Mouse (Mus musculus) Muller cell, postnatal 12 days (primary cell): ENCODE measurements around the gene Bbs9.
A peak's percentile ranks its signal among the peaks of the same experiment; 100 is the strongest.

Source experiments
- DNase-seq: peaks from one replicate; pipeline ENCODE4 v3.0.0-alpha.2; 2015; ENCODE audit errors: inconsistent ontology term

Bbs9 gene

DNA sequence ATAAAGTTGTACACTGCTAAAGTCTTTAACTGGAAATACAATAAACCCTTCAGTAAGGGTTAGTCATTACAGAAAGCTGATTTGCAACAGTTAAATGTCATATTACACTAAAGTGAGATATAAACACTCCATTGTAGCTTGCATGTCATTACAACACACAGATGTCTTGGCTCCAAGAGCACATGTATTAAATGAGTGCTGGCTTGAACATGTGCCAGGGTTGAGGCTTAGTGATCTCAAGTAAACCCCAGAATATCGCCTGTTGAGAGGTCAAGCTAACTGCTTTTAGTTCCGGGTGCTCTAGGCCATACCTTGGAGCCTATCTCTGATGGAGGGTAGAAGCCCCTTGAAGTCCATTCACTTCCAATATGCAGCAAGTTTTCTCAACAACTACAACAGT, 273.1 kb downstream of the Bbs9 start:
- DNase-seq = no peak

DNA sequence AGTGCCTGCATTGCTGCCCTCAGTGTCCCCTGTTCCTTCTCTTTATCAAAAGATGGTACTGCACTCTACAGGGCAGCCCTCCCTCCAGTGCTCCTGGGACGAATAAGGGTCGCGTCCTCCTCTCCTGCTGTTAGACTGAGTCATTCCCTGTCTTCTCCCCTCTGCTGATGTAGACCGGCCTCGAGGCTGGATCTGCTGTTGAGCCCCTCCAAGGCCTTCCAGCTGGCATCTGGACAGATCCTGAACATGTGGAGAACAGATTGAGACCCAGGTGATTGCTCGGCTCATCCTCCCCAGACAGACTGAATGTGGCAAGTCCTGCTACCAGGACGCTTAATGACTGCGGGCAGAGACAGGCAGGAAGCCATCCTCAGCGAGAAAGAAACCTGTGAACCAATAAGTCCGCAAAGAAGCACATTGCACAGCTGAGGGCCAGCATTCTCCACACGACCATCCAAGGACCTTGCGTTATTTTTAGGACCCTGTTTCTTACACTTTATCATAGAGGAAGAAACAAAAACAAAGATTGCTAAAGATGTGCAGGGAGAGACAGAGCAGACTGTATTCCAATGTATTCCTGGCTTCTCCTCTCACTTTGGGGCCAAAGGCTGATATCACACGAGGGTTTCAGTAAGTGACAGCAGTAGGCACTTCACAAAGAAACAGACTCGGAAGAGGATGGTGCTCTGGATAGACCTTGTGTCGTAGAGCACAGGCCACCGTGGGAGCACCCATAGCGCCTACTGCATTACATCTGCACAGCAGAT, 275.4 kb downstream of the Bbs9 start:
- no peak for DNase-seq

DNA sequence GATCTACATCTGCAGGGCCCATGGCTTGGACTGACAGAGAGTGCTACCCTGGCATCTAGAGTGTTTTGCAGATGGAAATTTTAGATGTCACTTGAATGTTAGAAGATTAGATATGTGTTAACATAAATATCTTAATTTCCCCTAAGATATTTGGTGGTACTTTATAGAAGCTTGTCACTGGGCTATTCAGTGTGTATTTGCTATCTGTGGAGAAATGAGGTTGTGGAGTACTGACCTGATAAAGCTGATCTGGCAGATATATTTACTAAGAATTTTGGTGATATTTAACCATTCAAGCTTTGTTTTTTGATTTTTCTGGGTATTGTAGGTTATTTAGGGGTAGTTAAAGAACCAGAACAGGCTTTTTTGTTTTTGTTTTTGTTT, 276.0 kb downstream of the Bbs9 start:
- no peak for DNase-seq

DNA sequence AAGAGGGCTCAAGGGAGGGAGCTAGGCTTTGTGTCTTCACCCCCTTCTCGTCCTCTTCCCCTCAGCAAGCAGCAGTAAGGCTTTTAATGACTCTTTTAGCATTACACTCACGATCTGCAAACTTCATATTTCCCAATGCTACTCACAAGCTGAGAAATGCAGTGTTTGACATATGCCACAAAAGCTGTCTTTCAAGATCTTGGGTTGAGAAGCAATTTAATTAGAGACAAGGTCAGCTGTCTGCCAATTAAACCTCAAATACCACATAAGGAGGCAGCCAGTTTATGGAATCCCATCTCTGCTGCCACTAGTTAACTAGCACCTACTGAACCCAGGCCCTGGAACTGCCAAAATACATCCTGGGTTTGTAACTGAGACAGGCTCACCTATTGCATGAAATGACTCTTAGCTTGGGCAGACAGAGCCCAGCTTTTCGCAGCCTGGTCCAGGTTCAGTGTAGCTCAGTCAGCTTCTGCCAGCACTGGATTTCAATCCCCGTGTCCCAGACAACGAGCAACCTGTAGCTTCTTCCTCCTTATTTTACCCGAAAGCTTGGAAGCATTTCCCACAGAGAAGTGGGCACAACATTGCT, 278.7 kb downstream of the Bbs9 start:
- DNase-seq = peak; percentile 57

DNA sequence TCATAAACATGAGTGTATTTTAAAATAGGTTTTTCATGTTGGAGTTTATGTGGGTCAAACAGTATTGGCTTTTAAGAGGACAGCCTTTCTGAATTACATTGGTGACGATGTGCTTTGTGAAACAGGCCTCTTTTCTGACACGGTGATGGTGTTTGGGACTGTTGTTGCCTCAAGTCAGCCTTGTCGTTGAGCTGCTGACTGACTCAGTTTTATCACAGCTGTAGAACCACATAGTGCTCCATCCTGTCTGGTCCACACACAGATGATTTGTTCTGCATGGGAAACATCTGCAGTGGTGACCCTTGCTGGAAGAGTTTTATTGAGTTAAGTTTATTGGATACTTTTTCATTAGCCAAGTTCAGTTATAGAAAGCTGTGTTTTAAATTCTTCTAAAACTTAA, 283.0 kb downstream of the Bbs9 start:
- no peak for DNase-seq

DNA sequence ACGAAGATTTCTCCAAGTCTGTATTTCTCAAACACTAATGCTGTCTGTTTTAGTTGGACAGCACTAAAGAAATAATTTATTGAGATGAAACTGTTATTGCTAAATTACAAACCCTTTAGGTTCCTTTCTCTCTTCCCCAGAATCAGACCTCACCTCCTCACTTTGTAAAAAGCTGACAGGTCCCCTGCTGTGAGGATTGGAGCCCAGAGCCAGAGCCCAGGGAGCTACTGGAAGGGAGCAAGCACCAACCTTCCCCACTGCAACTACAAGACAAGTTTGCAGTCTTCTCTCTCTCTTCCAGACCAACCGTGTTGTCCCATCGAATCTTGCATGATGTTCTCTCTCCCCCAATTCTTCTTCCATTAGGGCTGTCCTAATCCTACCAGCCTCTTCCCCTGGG, 283.7 kb downstream of the Bbs9 start:
- no peak for DNase-seq

DNA sequence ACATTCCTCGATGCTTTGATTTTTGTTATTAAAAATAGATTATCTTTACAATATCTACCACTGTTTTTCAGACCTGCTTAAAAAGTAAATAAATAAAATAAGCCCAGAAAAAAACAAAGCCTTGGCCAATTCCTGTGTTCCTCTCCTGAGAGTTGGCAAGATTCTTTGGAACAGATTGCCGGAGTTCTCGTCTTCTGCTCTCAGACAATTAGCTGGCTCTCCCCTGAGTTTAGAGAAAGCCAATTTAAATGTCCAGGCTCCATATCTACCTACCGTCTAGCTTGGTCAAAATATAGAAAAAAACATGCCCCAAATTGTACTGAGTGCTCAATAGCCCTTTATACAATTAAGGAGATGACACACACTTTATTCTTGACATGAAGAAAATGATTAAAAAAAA, 284.9 kb downstream of the Bbs9 start:
- no peak for DNase-seq

DNA sequence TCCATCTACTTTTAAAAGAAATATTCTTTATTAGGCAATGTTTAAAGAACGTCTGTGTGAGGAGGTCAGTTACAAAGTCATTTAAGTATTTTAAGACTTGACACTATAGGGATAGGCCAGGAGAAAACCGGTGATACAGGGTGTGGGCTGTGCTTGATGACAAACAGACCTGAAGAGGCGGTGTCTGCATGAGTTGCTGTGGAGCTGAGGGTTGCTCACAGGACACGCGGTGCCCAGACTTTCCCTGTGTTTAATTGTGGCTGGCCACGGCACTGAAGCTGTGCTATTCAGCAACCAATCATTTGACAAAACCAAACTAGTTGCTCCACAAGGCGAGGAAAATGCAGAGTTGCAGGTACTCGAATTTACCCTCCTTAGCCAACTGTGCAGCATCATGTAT, 286.0 kb downstream of the Bbs9 start:
- no peak for DNase-seq

DNA sequence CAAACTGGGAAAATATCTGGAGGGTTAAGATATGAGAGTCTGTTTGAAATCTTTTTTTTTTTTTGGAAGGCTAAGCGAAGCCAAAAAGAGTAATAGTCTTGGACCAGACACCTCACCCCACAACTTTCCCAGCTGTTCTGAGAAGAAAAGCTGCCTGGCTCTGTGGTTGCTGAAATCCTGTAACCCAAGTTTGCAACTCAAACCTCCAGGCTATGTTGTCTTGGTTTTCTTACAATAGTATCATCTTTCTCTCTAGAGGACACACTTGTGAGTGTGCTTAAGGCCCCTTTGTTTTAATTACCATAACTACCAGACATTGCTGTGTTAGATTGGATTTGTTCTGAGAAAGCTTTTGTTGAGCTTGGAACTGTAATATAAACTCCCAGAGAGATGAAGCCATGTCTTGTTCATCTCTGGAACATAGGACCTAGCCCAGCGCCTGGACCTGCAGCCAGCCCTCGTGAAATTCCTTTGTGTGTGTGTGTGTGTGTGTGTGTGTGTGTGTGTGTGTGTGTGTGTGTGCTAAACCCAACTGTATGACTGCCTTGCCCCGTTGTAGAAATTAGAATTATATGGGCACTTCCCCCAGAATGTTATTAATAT, 290.2 kb downstream of the Bbs9 start:
- no peak for DNase-seq

DNA sequence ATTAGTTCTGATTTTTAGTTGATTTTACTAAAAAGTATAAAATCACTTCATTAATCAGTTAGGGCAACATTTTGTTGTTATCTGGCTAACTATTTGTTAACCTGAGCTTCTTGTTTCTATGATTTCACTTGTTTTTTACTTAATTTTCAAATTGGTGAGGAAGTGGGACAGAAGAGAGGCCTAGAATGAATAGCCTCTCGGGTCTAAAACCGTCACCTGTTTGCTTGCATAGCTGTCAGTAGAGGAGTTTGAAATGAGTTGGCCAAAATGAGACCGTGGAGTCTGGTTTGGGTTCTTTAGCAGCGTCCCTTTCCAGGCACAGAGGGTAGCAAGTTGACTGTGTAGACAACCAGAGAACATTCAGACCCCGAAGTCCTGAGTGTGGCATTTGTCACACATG, 291.6 kb downstream of the Bbs9 start:
- no peak for DNase-seq

DNA sequence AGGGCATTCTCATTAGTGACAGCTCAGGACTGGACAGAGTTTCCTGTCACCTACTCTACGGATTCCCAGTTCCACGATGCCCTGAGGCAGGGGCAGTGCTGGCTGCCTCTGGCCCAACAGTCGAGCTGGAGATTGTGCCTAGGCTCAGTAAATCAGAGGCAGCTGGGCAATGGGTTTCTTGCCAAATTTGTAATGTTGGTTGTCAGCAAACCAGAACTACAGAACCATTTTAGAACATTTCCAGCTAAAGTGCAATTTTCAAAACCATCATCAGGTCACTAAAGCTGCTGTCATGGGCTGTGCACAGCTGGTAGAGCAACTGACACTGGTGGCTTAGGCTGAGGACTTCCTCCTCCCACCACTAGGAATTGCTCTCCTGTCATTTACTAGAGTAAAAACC, 292.3 kb downstream of the Bbs9 start:
- DNase-seq = no peak

DNA sequence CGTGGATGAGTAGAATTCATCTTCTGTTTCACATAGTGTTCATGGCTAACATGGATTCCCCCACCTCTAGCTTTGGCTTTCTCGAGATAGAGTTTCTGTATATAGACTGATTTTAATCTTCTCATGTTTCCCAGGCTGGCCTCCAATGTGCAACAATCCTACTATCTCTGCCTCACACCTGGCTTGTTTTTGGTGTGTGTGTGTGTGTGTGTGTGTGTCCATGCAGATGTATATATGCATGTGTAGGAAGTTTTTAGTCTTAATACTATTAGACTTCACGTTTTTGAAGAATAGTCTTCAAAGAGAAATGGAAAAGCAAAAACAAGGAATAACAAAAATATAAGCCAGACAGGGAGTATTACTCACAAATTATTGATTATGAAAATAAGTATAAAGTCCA, 296.3 kb downstream of the Bbs9 start:
- no peak for DNase-seq

DNA sequence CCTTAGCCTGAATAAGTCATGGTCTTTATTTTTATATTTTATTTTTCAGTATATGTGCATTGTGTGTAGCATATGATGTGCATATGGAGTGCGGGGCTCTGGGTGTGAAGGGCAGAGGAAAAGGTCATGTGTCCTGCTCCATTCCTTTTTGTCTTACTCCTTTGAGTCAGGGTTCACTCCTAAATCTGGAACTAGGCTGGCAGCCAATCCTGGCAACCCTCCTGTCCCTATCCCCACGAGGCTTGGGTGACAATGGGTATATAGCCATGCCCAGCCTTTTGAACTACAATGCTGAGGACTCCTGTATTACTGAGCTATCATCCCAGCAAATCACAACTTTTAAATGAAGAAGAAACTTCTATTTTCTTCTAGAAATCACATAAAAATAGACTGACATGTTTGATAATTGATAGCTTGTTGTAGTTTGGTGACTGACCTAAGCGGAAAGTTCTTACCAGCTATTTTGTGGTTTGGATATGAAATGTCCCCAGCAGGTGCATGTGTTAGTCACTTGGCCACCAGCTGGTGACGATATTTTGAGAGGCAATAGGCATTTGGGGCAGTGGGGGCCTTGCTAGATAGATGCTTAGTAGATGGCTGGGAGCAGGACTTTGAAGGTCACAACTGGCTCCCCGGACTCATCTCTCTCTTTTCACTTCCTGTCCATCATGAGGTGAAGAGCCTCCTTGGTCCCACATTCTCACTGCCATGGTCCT, 300.9 kb downstream of the Bbs9 start:
- peak; percentile 20 for DNase-seq

DNA sequence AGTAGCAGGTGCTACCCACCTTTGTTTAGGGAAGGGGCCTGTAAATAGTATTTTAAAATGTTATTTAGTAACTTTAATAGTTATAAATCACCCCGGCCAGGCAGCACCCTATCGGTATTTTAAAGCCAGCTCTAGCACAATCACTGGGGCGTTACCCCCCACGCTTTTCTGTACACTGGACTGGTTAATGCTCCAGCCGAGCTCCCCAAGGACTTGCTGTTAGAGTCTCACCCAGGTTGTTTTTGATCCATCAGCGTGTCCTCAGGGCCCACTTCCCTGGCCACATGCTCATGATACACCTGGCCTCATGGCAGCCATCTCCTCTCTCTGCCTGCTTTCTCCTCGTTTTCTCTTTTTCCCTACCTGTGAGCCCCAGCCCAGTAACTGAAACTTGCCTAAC, 301.9 kb downstream of the Bbs9 start:
- DNase-seq = no peak

DNA sequence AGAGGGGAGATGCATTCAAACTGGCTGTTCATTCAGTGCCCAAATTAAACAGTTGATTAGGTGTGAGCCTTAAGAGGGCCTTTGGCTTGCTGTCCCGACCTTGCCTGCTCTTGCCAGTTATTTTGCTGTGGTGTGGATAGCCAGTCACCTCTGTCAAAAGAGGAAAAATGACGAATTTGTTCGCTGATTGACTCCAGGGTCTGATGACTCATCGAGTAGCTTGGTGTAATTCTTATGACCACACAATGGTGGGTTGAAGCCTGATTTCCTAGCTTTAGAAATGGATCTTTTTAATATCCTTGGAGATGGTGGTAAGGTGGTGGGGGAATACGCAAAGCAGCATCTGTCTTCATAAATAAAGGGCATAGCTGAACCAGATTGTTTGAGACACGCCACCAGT, 304.1 kb downstream of the Bbs9 start:
- DNase-seq = no peak

DNA sequence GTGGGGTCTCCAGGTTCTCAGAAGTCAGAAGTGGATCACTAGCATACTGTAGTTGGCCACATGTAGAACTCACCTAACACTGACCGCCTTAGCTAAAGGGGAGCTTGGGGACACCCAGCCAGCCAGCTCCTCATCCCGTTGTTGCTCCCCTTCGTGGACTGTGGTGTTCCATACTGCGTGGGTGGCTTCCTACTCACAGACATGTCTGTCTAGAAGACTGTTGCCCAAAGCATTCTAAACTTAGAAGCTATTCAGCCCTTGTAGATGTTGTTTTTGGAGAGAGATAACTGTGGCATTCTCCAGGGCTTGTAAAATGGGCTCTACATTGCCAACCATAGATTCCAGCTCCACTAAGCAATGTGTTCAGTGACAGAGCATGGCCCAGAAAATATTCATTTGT, 310.5 kb downstream of the Bbs9 start:
- no peak for DNase-seq

DNA sequence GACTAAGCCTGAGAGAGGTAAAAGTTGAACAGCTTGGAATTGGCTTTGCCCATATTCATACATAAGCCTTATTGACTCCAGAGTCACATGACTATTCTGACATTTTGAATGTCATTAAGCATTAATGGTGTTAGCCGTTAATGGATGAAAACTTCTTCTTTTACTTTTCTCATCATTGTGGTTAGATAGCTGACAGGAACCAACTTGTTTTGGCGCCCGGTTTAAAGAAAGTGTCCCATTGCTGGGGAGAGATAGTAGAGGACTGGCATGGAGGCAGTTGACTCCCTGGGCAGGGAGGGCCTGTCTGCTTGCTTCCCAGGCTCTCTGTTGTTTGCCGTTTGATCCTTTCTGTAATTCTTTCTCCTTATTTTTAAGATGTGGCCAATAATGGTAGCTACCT, 312.9 kb downstream of the Bbs9 start:
- no peak for DNase-seq

DNA sequence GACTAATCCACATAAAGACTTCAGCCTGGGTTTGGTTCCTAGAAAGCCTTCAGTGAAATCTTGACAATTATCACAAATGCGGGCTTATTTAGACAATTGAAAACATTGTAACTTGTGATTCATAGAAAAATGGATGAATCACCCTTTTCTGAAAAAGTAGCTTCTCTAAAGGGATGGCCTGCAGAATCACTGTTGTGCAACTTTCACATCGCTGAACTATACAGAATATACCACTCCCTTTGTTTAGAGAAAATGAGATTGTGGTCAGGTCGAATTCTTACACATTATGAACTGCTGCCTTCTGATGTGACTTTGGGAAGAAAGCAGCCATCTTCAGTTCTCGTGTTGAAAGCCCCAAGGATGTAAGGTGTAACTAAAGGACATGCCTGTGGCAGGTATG, 313.3 kb downstream of the Bbs9 start:
- DNase-seq = peak; percentile 39

DNA sequence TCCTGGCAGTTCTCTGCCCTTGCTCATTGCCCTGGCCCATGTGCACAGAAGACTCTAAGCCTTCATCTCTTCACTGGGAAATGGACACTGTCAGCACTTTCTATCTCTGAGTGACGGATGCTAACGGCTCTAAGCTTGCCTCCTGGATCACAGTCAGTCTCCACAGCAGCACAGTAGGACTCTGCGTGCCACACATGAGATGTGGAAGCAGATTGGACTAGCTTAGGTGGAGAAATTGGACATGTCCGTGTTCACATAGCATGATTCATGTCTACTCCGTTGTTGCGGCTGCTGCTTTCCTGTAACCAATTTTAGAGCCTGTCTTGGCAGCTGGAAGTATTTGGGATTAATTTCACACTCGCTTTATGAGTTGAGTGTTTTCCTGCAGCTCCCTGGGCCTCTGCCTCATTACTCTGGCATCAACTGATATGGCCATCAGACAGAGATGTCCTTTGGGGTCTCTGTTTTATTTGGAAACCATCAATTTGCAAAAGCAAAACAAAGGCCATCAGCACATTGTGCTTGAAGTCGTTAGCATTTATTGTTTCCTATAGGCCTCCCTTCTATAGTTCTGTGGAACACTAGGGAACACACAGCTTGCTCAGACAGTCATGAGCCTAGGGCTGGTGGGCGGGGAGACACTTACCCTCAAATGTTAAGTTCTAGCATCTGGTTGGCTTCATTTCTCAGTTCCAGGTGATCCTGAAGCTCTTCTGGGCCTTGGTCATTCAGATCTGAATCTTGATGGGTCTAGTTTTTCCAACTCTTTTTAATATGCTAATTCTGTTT, 314.1 kb downstream of the Bbs9 start:
- DNase-seq = no peak

DNA sequence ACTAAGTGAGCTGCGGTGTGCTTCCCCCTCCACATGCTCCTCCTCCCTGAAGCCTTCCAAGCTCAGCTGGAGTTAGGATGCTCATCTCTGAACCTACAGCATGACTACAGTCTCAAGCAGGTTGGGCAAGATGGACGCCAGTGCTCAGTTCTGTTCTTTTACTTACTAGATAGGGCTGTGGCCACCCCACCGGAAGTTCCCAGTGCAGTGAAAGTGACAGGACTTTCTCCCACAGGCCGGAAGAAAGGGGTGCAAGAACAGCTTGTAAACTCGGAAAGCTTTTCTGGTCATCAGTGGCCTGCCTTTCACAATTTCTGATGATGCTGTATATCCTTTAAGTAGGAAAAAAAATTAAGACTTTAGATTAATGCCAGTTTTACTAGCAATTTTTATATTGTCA, 315.7 kb downstream of the Bbs9 start:
- no peak for DNase-seq

DNA sequence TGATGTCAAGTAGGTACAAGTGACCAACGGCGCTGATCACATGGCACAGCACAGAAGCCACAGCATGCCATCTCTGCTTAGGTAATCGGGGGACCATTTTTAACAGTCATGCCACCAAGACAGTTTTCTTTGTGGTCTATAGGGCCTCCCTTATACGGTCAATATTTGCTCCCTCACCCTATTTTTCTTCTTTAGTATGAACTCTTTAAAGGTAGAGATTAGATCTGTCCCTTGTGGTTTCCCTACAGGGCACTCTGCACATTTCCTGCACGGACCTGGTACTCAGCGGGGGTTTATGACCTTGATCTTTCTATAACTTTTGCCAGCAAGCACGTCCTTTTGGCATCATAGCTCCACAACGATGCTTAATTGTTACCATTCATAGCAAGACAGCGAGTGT, 316.2 kb downstream of the Bbs9 start:
- no peak for DNase-seq

DNA sequence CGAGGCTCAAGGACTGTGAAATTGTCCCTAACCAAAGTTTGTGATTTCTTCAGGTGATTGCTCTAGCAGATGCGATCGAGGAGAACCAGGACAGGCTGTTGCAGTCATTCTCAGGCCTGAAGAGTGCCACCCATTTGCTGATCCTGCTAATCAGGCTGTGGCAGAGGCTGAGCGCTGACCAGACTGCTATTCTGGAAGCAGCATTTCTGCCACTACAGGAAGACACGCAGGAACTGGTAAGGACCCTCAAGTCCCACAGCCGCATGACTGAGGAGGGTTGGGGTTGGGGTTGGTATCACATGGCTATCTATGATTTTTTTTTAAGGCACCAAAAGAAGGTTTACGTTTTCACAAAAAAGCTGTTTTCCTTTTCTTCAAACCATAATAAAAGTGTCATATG, 318.2 kb downstream of the Bbs9 start:
- DNase-seq = no peak
